Mouse (Mus musculus) layer of hippocampus, postnatal 14 days (tissue): ENCODE measurements around the gene Dnajc13. TPM values are rescaled to one million over a fixed set of nuclear protein-coding genes. Genes with fewer than 3 reads are reported as not detected.
A peak's percentile ranks its signal among the peaks of the same experiment; 100 is the strongest.

ENCODE experiments used
- DNase-seq, 2 experiments: peaks; one replicate each; pipeline ENCODE4 v3.0.0; 2021 to 2022; ENCODE audit warnings: low spot score in 2 of 2, mixed read lengths in 1 of 2
- total RNA-seq, 2 experiments: library from RNA; stranded (reverse); gene quantifications; 2 replicates each; pipeline ENCODE4 v1.2.3; 2021

The Dnajc13 gene
- total RNA-seq, 2 experiments from 2014 or later: 60.7 to 77.9 TPM

DNA sequence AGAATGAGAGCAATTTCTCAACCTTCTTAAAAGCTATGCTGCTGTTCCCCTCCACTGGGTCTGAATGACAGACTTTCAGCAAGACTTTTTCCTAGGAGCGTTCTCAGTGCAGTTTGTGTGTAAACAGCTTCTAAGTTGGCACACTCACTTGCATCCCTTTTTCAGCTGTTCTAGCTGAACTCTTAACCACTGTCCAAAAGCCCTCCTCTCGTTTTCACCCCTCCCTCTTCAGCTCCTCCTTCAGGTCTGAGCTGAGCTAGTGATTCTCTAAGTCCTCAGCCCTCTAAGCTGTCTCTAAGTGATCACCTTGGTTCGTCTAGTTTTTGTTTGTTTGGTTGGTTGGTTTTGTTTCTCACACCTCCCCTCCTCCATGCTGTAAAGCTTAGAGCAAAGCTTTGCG is 2.4 kb downstream of the Dnajc13 start:
- DNase-seq: no peak

DNA sequence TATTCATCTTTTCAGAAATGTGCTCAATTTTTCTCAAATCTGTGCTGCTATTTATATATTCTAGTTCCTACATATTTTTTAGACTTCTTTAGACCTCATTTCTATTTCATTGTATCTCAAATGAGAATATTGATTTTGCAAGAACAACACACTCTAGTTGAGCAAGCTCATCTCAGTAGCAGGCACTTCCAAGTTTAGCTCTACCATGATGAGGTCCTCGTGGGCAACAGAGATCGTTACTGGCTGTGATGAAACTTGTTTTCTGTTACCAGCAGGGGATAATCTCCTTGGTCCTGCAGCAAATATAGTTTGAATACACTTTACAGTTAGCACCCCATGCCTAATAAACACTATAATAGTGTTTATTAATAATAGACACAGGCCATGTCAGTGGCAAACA is 6.6 kb downstream of the Dnajc13 start:
- DNase-seq: no peak

DNA sequence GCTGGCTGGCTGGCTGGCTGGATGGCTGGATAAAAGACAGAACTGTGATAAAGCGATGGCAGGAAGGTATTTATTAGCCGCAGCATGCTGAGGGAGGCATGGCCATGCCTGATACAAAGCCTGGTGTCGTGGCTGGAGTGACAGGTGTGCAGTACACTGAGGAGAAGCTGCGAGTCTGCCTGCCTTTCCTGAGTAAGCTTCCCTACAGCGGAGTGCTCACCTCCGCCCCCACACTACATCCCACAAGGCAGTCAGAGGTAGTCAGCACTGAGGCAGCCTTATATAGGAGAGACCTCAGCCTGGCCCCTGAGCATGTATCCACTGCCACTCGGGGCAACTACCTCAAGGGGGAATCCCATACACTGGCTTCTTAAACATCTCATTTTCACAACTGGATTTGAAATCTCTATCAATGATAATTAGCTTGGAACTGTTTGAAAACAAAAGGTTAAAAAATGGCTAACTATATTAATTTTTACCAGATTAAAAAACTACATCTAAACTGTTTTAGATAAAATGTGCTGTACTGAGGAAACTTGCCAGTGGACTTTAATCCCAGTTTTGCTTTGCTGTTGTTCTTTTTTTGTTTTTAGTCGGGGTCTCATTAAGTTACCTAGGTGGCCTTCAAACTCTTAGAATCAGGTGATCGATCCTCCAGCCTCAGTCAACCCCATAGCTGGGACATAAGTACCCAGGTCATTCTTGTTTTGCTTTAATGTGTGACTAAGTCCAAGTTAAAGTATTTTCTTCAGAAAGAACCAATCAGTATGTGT is 8.1 kb downstream of the Dnajc13 start:
- no peak for DNase-seq

DNA sequence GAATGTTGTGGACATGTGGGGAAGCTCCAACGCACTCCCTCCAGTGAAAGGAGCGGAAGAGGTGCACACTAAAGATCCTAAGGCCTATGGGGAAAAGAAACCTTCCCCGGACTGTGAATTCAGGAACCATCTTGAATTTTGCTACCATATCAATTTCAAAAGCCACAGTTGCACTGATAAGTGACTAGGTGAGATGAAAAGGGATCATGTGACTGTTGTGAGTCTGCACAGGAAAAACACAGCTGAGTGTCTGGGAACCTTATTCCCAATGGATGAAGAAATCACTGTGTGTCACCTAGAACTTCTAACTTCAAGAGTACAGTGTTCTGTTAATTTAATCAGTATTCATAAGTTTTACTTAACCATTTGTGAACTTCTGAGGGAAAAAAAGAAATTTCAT is 10.1 kb downstream of the Dnajc13 start:
- no peak for DNase-seq

DNA sequence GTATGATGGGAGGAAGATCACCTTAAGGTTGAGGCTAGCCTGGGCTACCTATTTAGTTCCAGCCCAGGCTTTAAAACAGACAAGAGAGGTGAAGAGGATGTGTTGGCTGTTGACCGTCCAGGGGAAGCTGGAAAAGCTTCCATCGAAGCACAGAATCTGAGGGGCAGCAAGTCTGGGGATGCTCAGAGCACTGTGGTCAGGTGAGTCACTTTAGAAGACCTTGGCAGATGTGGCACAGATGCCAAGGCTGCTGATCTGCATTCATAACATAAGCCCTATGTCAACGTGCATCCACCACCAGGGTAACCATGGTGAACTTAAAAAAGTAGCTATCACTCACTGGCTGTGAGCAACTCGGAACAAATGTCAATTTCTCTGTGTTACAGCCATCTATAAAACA is 11.0 kb downstream of the Dnajc13 start:
- DNase-seq: no peak

DNA sequence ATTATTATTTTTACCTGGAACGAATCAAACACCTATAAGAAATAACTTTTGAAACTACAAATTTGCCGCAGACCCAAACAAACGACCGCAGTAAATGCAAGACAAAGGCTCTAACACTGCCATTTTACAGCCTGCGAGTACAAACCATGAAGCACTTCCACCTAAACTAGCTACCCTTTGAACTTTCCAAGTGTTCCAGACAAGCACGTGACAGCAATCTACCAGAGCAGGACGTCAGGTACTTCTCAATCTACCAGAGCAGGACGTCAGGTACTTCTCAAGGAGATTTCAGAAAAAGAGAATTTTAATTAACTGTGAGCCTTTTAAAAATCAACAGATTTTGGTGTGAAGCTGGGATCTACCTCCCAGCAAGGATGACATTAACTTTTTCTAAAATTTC is 11.6 kb downstream of the Dnajc13 start:
- no peak for DNase-seq

DNA sequence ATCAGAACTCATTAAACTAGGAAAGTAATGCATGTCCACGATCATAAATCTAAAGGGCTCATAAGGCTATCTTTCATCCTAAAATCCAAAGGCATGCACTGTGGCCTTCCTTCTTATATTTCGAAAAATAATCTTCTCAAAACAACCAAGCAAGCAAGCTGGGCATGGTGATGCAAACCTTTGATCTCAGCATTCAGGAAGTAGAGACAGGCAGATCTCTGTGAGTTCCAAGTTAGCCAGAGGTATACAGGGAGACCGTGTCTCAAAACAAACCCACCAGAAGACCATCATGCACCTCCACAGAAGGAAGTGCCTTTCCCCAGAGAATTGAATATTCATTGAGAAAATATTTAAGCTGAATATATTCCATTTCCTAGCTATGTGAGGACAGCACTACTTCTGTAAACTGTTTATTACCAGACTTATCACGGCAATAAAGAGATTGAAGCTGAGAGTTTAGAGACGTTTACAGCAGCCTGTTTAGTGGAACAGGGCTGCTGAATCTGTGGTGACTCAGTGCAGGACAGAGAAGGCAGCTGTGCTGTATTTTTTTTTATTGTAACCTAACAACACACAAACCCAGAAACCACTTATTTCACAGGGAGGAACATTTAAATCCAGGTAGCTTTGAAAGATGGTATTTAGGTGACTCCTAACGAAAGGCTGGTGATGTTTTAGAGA is 15.3 kb downstream of the Dnajc13 start:
- DNase-seq: no peak

DNA sequence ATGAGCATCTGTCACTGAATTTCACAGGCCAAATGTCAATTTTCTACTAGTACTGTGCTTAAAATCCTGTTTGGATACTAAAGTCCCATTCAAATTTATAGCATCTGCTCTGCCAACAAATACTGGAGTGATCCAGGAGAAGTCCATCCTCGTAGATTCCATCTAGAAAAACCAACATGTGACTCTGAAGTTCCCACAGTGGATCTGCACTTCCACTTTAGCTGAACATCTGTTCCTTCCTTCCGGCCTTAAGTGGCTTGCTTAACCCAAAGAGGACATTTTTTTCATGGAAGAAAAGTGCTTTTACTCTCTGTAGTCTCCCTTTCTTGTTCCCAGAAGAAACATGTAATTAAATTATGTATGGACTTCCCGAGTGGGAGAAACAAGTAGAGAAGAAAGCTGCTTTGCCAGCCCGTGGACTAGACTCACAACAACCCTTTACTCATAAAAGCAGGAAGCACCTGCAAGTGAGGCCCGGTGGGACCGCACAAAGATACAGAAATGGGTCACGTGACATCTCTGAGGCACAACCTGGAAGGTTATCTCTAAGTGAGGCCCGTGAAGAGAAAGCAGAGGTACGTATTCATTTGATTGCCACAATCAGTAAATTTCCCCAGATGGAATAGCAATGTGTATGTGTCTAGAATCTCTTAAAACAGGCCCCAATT is 18.8 kb downstream of the Dnajc13 start:
- no peak for DNase-seq

DNA sequence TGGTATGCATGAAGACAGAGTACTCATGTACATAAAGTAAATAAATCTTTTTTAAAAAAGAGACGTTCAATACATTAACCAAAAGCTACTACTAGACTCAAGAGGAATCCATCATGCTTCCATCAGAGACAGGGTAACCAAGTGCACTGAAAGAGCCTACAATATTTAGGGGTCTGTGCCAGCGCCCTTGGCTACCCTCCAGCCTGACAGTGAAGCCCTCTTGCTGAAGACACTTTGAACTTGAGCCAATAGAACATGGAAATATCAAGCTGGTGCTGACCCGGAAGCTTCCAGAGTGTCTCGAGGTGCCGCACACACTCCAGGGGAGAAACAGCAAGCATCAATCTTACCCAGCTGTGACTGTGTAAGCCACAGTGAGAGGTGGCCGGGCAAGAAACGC is 22.6 kb downstream of the Dnajc13 start:
- no peak for DNase-seq

DNA sequence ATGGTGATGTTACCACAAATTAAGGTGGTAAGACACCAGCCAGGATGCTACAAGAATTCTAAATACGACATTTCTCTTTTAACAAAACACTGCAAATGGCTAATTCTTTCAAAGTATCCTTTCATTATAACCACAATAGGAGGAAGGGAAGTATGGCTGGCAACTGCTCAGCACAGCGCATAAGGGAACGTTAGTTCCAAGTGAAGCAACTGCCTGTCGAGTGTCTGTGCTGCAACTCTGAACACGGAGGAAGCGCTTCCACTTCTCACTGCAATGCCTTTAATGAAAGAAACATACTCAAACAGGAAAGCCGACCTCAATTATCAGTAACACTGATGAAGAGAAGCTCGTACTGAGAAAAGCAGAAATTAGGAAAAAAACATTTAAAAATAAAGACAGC is 23.7 kb downstream of the Dnajc13 start:
- no peak for DNase-seq

DNA sequence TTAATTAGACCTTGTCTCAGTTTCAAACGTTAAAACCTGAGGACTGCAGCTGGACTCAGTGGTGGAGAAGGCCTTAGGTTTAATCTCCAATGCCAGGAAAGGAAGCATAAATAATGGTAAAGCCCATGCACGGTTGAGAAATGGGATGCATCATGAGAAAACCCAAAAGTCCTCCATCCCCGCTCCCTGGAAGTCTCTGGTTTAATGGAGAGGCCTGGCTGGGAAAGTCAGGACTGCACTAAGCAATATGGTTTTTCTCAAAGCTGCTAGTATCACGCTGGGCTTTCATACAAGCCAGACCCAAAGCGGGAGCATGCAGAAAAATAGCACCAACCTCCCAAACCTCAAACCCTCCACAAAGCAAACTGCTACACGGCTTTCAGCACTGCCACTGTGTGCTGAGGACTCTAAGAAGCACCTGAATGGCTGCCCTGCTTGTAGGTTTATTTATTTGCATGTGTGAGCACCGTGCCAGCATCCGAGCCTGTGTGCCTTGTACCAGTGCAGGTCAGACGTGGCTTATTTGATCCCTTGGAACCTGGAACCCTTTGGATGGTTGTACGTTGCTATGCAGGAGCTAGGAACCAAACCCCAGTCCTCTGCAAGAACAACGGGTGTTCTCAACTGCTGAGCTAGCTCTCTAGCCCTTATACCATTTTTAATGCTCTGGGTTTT is 26.3 kb downstream of the Dnajc13 start:
- no peak for DNase-seq

DNA sequence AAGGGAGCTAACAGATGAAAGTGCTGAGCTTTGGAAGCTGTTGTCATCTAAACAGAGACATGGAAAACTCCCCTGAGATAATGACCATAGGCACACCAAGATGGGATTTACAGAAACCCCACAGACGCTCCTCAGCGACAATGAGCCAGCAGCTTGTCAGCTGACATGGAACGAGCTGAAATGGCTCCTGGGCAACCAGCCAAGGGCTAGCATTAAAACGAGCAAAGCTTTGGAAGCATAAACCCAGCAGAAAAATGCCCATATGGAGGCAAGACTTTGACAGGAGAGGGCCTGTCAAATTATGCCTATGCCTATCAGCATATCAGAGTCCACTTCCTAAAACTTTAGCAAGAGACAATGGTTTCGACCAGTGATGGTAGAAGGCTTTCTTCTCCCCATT is 27.0 kb downstream of the Dnajc13 start:
- DNase-seq: peak in 1 of 2 experiments; percentile 36

DNA sequence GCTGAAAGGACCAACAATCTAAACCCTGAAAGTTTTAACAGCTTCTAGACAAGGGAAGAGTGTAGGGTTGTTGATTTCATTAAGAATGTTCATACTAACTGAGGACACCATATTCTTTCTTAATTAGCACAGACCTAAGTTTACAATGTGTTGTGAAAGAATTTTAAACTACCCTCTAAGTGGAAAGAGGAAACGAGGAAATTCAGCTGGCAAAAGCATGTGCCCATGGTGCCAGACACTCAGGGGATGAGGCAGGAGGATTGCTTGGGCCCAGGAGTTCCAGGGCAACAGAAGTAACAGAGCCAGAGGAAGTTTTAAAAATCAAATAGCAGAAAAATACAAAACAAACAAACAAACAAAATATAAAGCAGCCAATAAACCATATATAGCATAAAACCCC is 28.9 kb downstream of the Dnajc13 start:
- no peak for DNase-seq

DNA sequence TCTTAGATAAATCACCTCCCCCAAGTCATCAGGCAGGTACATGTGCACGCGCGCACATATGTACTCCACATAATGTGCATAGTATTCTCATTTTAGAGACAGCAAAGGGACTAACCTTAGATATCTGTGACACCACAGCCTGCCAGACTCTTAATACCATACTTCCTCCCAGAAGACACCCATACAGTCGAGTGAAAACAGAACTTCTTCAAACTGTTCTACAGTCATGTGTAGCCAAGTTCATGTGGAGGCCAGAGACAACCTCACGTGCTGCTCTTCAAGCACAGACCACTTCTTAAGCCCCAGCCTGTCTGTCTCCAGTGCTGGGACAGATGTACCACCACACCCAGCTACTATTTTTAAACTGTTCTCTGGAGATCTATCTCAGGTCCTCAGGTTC is 29.7 kb downstream of the Dnajc13 start:
- DNase-seq: no peak

DNA sequence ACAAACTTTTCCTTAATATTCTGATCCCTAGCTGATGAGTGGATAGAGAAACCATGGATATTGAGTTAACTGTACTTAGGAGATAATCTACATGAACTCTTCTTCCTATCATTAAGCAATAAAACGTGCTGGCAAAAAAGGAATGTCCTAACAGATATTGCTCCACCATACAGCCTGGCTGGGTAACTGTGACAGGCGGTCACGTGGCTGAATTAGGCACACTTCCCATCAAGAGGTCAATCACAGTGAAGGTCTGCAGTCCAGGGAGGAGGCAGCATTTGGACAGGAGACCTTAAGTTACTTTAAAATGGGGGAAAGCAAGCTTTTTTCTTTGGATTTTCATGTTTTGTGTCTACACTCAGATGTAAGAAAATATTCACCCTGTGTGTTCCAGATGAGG is 30.7 kb downstream of the Dnajc13 start:
- no peak for DNase-seq

DNA sequence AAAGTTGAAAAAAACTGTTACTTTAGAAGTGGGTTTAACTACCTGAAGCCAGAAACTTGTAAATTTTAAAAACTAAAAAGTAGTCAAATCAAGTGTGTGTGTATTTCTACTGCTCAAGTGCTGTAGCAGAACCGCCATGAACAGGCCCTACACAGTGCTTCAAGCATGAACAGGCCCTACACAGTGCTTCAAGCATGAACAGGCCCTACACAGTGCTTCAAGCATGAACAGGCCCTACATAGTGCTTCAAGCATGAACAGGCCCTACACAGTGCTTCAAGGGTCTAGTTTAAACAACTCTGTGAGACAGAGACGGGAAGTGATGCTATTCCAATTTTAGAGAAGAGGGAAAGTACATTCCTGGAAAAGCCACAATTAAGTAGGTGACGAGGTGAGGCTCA is 51.3 kb downstream of the Dnajc13 start:
- DNase-seq: no peak

DNA sequence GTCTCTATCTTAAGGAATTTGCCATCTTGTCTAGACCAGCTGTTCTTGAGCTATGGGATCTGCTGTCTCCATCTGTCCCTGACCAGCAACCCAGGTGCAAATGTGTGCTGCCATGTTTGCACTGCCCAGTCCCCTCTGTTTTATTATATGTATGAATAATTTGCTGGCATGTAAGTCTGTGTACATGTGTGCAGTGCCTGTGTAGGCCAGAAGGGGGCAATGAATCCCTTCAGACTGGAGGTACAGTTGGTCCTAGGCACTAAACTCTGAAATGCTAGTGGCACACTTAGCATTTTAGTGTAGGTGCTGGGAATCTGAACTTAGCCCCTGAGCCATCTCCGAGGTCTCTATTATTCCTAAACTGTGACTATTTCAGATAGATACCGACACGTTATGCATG is 58.9 kb downstream of the Dnajc13 start:
- DNase-seq: peak; percentile 13 to 32

DNA sequence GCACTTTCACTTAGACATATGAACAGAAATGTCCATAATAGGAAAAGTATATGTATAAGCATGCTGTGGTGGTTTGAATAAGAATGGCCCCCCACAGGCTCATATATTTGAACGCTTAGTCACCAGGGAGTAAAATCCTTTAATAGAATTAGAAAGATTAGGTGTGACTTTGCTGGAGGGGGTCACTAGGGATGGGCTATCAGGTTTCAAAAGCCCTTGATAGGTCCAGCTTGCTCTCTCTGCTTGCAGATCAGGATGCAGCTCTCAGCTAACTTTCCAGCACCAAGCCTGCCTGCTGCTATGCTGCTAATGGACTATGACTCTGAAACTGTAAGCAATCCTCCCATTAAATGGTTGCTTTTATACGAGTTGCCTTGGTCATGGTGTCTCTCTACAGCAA is 68.2 kb downstream of the Dnajc13 start:
- DNase-seq: no peak

DNA sequence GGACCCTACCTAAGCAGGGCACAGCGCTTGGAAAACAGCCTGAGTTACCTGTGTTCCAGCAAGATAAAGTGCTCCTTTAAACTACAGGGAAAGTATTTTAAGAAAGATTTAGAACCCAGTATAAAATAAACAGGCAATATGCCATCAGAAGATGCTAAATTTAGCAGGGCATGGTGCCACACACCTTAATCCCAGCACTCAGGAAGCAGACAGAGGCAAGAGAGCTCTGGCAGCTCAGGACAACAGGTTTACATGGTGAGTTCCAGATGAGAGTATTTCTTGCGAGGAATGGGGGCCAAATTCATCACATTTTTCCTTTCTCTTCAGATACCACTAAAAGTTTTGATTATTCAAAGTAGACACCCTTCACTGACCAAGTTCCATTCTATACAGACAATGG is 68.8 kb downstream of the Dnajc13 start:
- DNase-seq: no peak

DNA sequence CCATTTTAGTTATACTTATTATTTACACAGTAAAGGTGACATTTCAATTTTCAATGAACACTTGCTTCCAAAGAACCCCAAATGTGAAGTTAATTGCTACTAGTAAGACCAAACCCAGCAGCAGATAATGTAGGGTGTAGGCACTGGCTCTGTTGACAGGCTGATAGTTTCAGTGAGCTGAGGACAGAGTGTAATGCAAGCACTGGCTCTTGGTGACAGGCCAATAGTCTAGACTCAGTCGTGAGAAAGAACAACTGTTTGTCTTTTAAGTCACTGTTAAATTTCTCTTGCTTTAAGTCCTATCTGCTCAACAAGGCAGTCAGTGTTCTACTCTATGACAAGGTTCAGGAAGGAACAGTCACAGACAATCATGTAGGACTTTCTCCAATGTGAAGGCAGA is 69.4 kb downstream of the Dnajc13 start:
- no peak for DNase-seq

DNA sequence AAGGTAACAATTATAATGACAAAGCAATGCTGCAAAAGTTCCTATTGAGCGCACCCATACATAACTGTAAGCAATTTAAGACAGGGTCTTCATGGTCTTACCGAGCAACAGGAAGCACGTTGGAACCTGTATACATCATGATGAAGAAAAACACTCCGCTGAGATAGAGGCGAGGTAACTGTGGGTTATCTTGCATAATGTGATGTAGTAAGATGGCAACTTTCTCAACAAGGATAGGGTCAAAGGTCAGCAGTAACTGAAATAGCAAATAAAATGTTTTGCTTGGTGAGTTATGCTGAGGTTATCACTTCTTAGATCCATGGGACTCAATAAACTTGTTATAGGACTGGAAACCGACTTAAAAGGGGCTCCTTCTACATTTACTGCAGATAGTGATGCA is 70.2 kb downstream of the Dnajc13 start:
- DNase-seq: no peak

DNA sequence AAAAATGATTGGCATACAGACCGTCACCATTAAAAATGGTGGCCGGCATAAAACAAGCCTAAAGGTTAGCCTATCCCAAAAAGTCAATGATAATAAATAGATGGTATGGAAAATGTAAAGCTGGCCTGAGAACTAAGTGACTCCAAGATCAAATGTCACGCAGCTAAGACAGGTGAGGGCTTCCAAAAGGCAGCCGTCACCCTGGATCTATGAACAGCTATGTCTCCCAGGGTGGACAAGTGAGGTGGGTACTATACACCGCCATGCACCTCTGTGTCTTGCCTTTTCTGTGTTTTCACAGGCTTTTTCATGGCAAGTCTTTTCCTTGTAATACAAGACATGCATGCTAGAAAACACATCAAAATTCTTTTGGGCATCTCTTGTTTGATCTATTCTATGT is 73.1 kb downstream of the Dnajc13 start:
- DNase-seq: no peak
